Mouse (Mus musculus) bone marrow, adult 2 months (tissue): ENCODE measurements at regions not wholly inside any gene's neighbourhood (a gene's known extent, or its start where the extent isn't known, plus 50 kb on each side); places are given as distances from the start of the nearest gene placed in this dataset.

Experiments used
- CTCF ChIP-seq: fragments of 200-500 bp; IDR thresholded peaks from 2 replicates; pipeline ENCODE4 v1.5.1; 2011; ENCODE audit warnings: low read length, control low read depth; ENCODE audit not compliant: control insufficient read depth, insufficient read depth
- POLR2A ChIP-seq: fragments of 200-500 bp; IDR thresholded peaks from 2 replicates; pipeline ENCODE4 v1.6.1; 2011; ENCODE audit warnings: low read depth, mild to moderate bottlenecking, control low read depth, low read length, borderline replicate concordance; ENCODE audit not compliant: control insufficient read depth

DNA sequence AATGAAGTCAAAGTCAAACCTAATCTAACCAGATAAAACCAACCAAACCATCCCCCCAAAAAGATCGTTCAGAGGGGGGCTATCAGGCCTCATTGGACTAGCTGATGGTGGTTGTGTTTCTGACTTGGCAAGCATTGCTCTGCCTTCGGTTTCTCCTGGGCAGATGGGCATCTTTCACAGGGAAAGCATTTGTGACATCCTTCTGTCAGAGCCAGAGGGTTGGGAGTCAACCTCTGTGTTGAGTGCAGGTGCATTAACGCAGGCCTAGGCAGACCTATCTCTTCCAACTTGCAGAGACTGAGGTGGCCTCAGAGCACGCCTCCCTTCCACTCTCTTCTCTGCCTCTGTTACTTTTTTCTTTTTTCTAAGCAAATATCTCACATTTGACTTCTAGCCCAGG lies 178.5 kb upstream of the N4bp1 start:
- TF ChIP-seq CTCF (no peak), POLR2A (no peak)
